Mouse (Mus musculus) C2C12 (cell line): ENCODE data around the gene Mapkapk3.

Source experiments
- CTCF ChIP-seq: IDR thresholded peaks from one replicate; pipeline ENCODE4 v1.5.1; 2011; ENCODE audit not compliant: control insufficient read depth, insufficient read depth, insufficient read length
- FOSL1 ChIP-seq: IDR thresholded peaks from one replicate; pipeline ENCODE4 v1.8.0; 2011; ENCODE audit warnings: mild to moderate bottlenecking, low read length; ENCODE audit not compliant: poor library complexity, insufficient read depth, severe bottlenecking
- MAX ChIP-seq: IDR thresholded peaks from one replicate; pipeline ENCODE4 v1.6.1; 2011; ENCODE audit warnings: mild to moderate bottlenecking, control low read depth
- MYOD1 ChIP-seq: IDR thresholded peaks from one replicate; pipeline ENCODE4 v1.6.1; 2011; ENCODE audit warnings: low read depth; ENCODE audit not compliant: control insufficient read depth, insufficient read length

GRCm38 (mm10) chr9:107230991-107231538 is 58.6 kb downstream of the Mapkapk3 start:
- no peak for TF ChIP-seq CTCF
- no peak for TF ChIP-seq MYOD1
- no peak for TF ChIP-seq MAX
- no peak for TF ChIP-seq FOSL1
